Mouse (Mus musculus): ENCODE results near the gene Prn.

- TF ChIP-seq CTCF (IDR thresholded peaks at IDR 0.05; ENCODE audit: borderline replicate concordance, control insufficient read depth, extremely low read depth, insufficient read depth, low read length, poor library complexity) (no peak), POLR2A (IDR thresholded peaks at IDR 0.05; ENCODE audit: control insufficient read depth, extremely low read depth, insufficient read depth, low read length, poor library complexity) (no peak)
Measured at GRCm38 (mm10) chr2:131988550-131988949, 78.8 kb downstream of the Prn start.

All from thymus, adult 2 months (tissue).